Mouse (Mus musculus) heart, postnatal 0 days (tissue): Measurements from ENCODE around the gene Clba1.

ENCODE experiments used
- CTCF ChIP-seq: IDR thresholded peaks from 2 replicates; pipeline ENCODE4 v1.5.1; 2016; ENCODE audit warnings: antibody characterized with exemption, control low read depth, low read depth
- EP300 ChIP-seq: IDR thresholded peaks from 2 replicates; pipeline ENCODE4 v1.6.1; 2016; ENCODE audit warnings: antibody characterized with exemption, low read depth

- TF ChIP-seq CTCF = no peak
- no peak for TF ChIP-seq EP300
Measured at GRCm38 (mm10) chr12:112850344-112850743, 41.6 kb downstream of the Clba1 start.
